Mouse (Mus musculus) Patski (cell line): ENCODE data around the gene Dcaf7. TPM values are rescaled to one million over a fixed set of nuclear protein-coding genes. Genes with fewer than 3 reads are reported as not detected.

ENCODE experiments used
- ATAC-seq: fragments of 100-300 bp; one replicate; pipeline ENCODE4 v1.8.0; 2021
- CTCF ChIA-PET: fragments of 350-600 bp; sonication (Branson Sonifier 250); formaldehyde crosslinking; loops from one replicate; lab custom pipeline; 2022; ENCODE audit warnings: inconsistent platforms; lab: Charles Lee
- POLR2A ChIA-PET: fragments of 350-600 bp; sonication (Branson Sonifier 250); formaldehyde crosslinking; loops from one replicate; lab custom pipeline; 2022; ENCODE audit warnings: antibody characterized with exemption, inconsistent platforms; lab: Charles Lee
- DNase-seq: peaks from one replicate; pipeline ENCODE4 v3.0.0-alpha.2; 2011; ENCODE audit warnings: low read depth, low spot score
- H3K27me3 ChIP-seq: fragments of 371-371 bp; one replicate; pipeline ENCODE4 v1.5.1; 2021
- CTCF ChIP-seq: fragments of 100-300 bp; IDR thresholded peaks from one replicate; pipeline ENCODE4 v1.5.1; 2021
- in situ Hi-C: fragments of 300-500 bp; cut with MboI; formaldehyde crosslinking; loops from 3 replicates; pipeline ENCODE4 v1.11.1; 2018; ENCODE audit warnings: low pct_unique_long_range_greater_than_20kb, mixed read lengths
- polyA plus RNA-seq: library from polyadenylated mRNA; unstranded; gene quantifications from one replicate; pipeline ENCODE4 v1.2.3, GENCODE M21; 2021

The Dcaf7 gene
- polyA plus RNA-seq, 1 experiment from 2014 or later = 52.8 TPM

DNA sequence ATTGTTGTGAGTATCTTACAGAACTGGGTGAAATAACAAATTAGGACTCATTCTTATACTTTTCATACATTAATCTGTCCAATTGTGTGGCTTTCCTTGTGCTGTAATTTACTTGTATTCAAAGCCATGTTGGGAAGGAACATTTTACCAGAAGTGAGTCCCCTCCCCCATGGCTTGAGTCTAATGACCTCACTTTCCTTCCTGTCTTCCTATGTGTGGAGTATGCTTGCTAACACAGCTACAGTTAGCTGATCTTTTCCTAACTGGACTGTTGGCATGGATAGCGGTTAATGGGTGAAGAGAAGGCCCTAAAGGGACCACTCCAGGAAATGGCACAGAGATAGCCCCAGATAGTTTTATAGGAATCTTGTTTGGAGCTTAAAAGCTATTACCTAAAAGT is 61.6 kb downstream of the Dcaf7 start:
- H3K27me3 ChIP-seq = no peaks in the 10 kb centered on the region
- POLR2A ChIA-PET = no interaction called here
- in situ Hi-C loops = no loop called here
- no peak for ATAC-seq
- TF ChIP-seq CTCF = no peak
- CTCF ChIA-PET = interaction anchor here (1.0 to 1.4 kb wide), 4 partner anchors 10 to 63 kb away, joined by 3 to 6 read pairs (median 4); partner anchors contain the start of genes Gm10840 and Limd2
- DNase-seq = no peak

DNA sequence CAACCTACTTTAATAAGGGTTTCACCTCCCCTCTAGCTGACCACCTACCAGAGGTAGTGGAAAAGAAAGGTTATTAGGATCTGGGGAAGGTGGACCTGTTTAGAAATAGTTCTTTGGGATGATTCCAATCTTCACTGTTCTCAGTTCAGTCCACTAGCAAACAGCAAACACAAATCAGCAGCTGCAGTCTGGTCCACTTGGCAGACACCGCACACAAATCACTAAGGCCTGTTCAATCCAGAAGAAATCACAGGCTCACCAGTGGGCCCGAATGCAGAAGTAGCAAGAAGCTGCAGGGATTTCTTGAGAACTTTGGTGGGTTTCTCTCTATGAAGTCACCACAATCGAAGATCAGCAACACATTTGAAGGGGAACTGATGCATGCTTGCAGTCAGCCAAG is 66.2 kb downstream of the Dcaf7 start:
- POLR2A ChIA-PET = interaction anchor here (0.6 kb wide), 1 partner anchor 82 kb away, joined by 3 read pairs; no protein-coding TSS in a partner anchor
- H3K27me3 ChIP-seq = no peaks in the 10 kb centered on the region
- DNase-seq (no peak), ATAC-seq (no peak)
- CTCF ChIA-PET = interaction anchor here (1.2 kb wide), 1 partner anchor 8 kb away, joined by 3 read pairs; no protein-coding TSS in a partner anchor
- in situ Hi-C loops = no loop called here
- no peak for TF ChIP-seq CTCF

DNA sequence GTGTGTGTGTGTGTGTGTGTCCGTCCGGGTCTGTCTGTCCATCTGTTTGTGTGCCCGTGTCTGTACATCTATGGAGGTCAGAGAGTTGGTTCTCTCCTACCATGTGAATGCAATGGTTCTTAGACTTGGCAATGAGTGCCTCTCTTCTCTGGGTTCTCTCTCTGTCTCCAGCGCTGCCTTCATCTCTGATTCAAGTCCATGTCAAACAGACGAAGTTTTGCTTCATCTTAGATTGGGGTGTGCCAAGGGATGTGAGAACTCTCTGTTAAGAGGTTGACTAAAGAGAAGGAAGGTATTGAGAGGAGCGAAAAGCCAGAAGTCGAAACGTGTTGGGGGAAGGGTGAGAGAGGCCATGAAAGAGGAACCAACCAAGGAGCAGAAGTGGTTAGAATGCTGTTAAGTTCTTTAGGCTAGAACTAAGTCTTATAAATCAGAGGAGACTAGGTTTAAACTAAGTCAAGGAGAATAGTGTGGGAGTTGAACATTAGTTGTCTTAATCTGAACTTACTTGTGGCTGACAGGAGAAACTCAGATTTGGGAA is 69.4 kb downstream of the Dcaf7 start:
- in situ Hi-C loops = no loop called here
- ChIA-PET CTCF (no interaction called here), POLR2A (no interaction called here)
- DNase-seq = no peak
- H3K27me3 ChIP-seq = no peaks in the 10 kb centered on the region
- ATAC-seq = no peak
- TF ChIP-seq CTCF = no peak

Other genes with a start within 250 kb of the Dcaf7 start
- 31.6 TPM for gene Cyb561, start 83.5 kb upstream of the Dcaf7 start, polyA plus RNA-seq
- 0.33 TPM for gene Ace, start 68.9 kb upstream of the Dcaf7 start, polyA plus RNA-seq
- not detected for gene Ace3, start 42.2 kb upstream of the Dcaf7 start, polyA plus RNA-seq
- gene Kcnh6, start 28.7 kb upstream of the Dcaf7 start, polyA plus RNA-seq = not detected
- gene Taco1, start 29.2 kb downstream of the Dcaf7 start, polyA plus RNA-seq = 16.3 TPM
- gene Map3k3, start 47.7 kb downstream of the Dcaf7 start, polyA plus RNA-seq = 43.9 TPM
- not detected for gene Gm10840, start 124.0 kb downstream of the Dcaf7 start, polyA plus RNA-seq
- 80.1 TPM for gene Limd2, start 124.0 kb downstream of the Dcaf7 start, polyA plus RNA-seq
- gene Strada, start 165.3 kb downstream of the Dcaf7 start, polyA plus RNA-seq = 23.3 TPM
- gene Ccdc47, start 179.5 kb downstream of the Dcaf7 start, polyA plus RNA-seq = 136 TPM
- gene Ddx42, start 180.1 kb downstream of the Dcaf7 start, polyA plus RNA-seq = 62.9 TPM
- 68.3 TPM for gene Ftsj3, start 219.2 kb downstream of the Dcaf7 start, polyA plus RNA-seq
- gene Psmc5, start 219.3 kb downstream of the Dcaf7 start, polyA plus RNA-seq = 181 TPM
- gene Smarcd2, start 236.1 kb downstream of the Dcaf7 start, polyA plus RNA-seq = 56.4 TPM
- 0.37 TPM for gene Tcam1, start 239.8 kb downstream of the Dcaf7 start, polyA plus RNA-seq